Mouse (Mus musculus) MEL (cell line): ENCODE results near the gene Gnat2.

Source experiments
- CTCF ChIP-seq, 3 experiments: IDR thresholded peaks in 2 of 3; conservative IDR thresholded peaks in 1 of 3; 2 replicates each; pipeline ENCODE4 v1.5.1; 2011 to 2012; ENCODE audit warnings: low read length in 3 of 3, low read depth in 2 of 3, mild to moderate bottlenecking in 2 of 3, improper control_type of control experiment in 1 of 3, inconsistent platforms in 1 of 3, mixed read lengths in 1 of 3, moderate library complexity in 1 of 3; ENCODE audit not compliant: control insufficient read depth in 1 of 3, insufficient read depth in 1 of 3, poor library complexity in 1 of 3, severe bottlenecking in 1 of 3
- JUND ChIP-seq: IDR thresholded peaks from 2 replicates; pipeline ENCODE4 v1.6.1; 2011; ENCODE audit warnings: low read depth, mild to moderate bottlenecking, improper control_type of control experiment, low read length

- TF ChIP-seq CTCF (IDR thresholded peaks at IDR 0.05 in 2 of 3, conservative IDR thresholded peaks at IDR 0.05 in 1 of 3; ENCODE audit: control insufficient read depth in 1 of 3, insufficient read depth in 1 of 3, low read depth in 2 of 3, low read length in 3 of 3, poor library complexity in 1 of 3, severe bottlenecking in 1 of 3) (no peak), JUND (no peak)
These were observed 39.2 kb downstream of the Gnat2 start for GRCm38 (mm10) chr3:108131821-108132220.
